Mouse (Mus musculus) ovary, postnatal 36 days (tissue): ENCODE data around the gene Ttc7b.

Source experiments
- DNase-seq: peaks from one replicate; pipeline ENCODE4 v3.0.0; 2022; ENCODE audit warnings: low spot score, mixed read lengths

Gene Ttc7b

DNA sequence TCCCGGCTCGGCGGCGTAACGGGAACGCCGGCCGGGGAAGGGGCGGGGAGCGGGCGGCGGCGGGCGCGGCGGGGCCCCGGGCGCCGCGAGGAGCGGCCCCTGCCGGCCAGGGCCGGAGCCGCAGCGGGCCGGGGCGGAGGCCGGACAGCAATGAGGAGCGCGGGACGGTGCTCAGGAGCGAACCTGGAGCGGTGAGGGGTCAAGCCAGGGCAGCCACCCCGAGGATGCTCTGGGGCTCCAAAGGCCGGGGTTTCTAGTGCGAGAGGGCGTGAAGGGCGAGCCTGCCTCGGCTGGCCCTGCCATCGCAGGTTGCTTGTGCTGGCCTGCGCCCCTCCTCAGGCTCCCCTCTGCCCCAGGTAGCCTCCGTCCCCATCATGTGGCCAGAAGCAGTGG is at the start of gene Ttc7b:
Gene Ttc7b, minus strand, starts transcription at position 33 of the 393 bp plus-strand sequence.
- DNase-seq: peak; percentile 73

DNA sequence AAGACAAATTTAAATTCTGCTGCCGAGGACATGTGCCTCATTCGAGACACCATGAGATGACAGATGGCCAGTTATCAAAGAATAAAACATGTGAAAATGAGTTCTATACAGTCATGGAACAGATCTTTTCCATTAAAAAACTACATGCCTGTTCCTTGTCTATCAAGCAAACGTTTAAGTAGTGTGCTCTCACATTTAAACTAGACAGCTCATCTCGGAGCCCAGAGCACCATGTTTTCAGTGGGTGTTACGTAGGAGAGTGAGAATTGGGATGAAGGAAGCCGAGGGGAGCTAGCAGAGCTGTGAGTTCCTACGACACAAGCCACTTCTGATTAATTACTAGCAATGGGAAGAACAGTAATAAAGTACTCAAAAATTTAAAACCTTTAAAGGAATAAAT is 48.2 kb upstream of the Ttc7b start:
- DNase-seq: no peak

DNA sequence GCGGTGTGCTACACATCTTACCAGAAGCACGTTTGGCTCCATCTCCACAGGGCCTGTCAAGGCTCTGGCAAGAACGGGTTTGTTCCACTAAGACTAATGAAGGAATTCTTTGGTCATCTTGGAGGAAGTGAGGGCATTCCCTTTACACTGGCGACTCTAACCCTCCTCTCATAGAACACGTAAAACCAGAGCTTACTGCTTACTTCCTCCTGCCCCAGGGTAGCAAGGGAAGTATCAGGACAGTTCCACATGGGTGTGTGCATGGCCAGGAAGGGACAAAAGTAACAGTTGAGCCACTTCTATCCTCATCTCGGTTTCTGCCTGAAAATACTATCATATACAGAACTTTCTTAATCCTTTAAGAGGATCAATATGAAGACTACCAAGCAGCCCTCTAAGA is 47.5 kb upstream of the Ttc7b start:
- no peak for DNase-seq

DNA sequence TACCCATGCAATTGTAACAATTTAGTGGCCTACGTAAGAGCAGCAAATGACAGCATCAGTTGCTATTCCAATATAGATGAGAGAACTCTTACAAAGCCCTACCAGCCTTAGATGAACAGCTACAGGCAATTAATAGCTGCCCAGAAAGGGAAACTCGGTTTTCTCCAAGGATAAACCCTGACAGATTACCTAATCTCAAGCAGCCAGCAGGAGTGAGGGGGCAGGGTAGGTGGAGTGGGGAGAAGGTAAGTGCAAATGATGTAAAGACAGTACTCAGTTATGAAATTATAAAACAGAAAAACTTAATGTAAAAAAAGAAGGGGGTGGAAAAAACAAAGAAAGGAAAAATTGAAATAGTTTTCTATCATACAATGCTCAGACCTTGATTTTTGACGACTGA is 47.0 kb upstream of the Ttc7b start:
- no peak for DNase-seq

DNA sequence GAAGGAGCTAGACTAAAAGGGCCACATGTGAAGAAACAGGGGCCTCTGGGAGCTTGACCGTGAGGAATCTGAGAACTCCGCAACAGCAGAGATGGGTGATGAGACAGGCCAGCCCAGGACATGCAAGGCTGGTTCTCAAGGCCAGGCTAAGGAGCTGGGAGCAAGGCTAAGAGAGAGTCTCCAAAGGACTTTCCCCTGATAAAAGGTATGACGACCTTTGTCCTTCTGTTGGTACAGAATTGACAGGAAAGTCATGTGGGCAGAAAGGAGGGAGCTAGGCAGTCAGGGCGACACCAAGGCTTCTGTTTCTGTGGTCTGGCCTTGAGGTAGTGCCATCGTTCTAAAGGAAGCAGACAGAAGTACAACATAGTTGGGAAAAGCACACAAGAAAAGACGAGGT is 33.0 kb upstream of the Ttc7b start:
- DNase-seq: no peak

DNA sequence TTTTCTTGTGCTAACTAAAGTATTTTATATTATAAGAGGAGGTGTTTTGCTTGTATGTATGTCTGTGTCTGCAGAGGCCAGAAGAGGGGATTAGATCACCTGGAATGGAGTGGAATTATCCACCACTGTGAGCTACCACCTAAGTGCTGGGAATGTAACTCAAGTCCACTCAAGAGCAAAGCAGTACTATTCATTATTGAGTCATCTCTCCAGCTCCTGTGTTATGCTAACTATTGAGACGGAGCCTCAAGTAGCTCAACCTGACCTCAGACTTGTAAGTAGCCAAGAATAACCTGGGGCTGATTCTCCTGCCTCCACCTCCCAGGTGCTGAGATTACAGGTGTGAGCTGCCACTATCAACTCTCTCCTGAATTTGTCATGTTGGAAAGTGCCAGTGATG is 31.3 kb upstream of the Ttc7b start:
- no peak for DNase-seq

DNA sequence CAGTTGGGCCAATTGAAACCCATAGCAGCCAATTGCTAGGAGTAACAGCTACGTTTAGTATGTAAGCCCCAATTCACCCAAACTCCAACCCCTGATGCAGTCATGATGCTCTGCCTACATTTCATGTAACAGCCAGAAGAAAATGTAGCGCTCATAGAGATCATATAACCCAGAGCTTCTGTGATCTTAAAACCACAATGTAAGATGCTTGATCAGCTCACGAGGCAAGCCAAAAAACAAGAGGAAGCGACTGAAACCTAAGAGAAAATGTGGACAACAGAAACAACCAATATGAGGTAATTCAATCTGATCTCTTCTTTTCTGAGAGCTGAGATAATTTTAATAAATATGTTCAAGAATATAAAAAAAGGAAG is 23.6 kb upstream of the Ttc7b start:
- DNase-seq: no peak

DNA sequence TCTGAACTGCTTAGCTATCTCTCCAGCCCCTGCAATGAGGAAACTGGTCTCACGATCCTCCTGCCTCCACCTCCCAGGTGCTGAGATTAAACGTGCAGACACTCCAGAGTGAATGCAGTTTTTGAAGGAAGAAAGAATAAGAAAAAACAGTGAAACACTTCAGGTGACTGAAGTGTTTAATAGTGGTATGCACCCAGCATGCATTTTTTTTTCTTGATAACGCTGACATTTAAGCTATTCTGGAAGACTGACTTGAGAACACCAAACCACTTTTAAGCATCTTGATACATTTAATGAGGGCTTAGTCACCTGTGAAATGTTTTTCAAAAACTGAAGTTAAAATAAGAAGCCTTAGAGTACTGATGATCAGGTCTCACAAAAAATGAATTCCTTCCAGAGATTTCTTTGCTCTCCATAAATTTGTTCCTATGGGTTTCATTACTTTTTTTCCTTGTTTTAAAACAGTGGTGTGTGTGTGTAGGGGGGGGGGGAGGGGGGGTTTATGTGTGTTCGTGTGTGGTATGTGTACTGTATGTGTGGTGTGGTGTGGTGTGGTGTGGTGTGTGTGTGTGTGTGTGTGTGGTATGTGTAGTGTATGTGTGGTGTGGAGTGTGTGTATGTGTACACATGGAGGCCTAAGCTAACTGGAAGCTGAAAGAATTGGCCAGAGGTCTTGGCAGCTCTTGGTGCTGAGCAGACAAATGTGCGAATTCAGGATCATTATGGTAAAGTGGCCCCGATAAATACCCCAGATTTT is 23.0 kb upstream of the Ttc7b start:
- DNase-seq: no peak

DNA sequence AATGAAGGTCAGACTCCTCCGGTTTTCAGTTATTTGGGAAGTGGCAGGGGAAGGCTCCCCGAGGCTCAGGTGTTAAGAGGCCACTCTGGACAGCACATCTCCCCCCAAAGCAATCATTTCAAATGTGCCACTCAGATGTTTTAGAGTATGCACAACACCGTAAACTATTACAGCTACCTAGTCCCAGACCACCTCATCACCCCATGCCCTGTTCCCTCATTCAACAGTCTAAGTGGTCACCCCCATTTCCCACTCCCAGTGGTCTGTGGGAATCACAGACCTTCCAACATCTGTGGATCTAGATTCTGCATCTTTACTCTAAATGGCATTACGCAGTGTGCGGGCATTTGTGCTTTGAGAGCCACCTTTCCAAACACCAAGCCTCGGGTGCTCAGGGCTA is 21.9 kb upstream of the Ttc7b start:
- DNase-seq: no peak

DNA sequence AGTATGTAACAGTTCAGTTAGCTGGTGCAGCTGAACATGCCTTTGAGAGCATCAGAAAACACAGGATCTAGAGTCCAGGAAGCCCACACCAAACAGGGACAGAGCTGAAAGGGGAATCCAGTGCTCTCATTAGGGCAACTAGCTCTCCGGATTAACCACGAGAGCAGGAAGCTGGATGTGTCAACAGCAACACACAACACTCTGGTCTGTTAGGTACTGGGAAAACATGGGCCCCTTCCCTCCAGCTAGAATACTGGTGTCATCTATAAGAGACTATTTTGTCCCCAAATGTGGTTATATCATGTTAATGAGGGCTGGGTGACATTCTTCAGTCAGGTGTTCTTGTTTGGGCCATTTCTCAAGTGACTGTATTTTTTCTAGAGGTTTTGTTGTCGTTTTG is 21.4 kb upstream of the Ttc7b start:
- DNase-seq: no peak

DNA sequence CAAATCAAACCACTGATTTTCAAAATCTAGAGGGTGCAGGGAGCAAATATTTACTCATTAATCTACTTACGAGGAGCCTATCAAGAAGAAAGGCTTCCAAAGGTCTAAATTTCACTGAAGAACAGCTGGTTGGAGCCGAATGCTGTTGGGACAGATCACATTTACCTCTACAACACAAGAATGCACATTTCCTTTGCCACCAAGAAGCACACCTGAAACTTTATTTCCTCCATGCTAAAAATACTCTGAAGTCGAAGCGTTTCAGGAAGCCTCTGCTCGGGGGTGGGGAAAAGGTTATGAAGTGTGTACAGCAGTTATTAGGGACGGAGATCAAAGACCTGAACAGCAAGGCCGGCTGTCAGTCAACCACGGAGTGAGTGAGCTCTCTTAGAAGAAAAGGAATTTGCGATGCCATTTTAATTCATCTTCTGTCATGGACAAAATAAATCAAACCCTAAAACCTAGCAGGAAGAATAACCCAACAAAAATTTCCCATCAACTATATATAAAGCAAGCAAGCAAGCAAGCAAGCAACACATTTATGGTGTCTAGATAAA is 18.6 kb upstream of the Ttc7b start:
- DNase-seq: no peak

DNA sequence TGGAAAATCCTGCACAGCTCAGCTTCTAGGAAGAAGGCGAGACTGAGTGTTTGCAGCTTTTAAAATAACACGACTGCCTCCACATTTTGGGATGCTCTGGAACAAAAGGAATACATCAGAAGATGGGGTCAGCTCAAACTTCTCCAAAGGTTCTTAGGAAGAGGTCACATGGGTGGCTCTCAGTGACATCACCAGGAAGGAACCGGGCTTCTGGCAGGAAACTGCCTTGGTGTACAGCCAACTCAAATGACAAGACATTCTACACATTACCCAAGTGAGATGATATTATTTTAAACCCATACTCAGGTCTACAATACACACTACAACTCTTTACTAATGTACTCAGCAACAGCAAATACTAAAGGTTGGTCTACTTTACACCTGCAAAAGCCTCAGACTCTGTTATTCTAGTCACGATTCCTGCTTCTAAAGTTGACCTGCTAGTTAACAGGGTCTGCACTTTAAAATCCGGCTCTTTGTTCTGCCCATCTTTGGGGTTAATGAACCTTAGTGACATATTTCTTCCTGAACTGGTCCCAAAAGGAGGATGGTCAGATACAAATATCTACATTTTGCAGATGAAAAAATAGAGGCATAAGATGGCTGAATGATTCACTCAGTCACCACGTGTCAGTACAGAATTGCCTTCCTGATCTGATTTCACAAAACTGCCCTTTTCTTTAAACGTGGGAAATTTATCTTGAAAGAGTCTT is 18.0 kb upstream of the Ttc7b start:
- DNase-seq: no peak

DNA sequence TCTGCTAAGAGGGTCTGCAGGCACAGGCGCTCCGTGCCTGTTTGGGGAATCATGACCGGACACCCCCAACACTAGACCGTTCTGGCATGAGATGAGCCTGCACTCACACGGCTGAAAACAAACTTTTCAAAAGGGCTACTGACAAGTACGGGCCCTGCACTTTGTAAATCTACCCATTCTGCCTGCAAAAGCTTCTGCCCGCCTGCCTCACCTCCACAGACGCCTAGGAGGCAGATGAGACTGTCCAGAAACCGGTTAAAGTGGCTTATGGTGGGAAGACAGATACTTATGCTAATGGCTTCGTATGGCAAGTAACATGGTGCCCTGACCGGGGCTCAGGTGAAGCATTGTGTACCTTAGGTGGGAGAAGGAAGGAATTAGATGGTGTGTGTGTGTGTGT is 16.5 kb upstream of the Ttc7b start:
- no peak for DNase-seq

DNA sequence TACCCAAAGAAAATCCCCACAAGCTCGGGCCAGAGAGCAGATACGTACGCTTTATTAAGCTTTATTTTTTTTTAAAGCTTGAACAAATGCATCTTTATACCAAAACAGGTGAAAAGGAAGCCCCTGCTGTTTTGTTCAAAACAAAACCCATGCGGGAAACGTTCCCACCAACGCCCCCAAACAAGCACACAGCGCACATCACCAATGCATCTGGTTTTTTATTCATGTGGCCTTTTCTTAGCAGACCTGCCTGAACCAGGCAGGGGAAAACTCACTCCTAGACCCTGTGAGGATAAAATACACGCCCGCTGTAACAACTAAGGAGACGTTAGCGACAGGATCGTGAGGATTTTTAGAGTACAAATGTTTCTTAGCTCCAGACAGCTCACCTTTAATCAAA is 14.4 kb upstream of the Ttc7b start:
- DNase-seq: no peak

DNA sequence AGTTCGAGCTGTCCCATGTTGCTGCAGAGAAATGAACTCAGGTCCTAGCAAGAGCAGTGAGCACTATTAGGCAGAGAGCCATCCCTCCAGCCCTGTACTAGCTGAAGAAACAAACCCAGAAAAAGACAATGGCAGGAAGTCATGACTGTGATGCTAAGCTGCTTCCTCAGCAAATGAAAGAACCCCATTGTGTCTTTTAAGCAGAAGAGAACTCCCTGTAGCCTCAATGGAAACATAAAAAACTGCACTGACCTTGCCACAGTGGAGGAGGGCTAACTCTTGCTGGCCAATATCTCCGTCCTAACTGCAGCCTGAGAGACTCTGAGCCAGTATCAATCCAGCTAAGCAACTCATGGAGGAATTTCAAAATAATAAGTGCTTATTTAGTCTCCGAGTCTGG is 13.4 kb upstream of the Ttc7b start:
- no peak for DNase-seq

DNA sequence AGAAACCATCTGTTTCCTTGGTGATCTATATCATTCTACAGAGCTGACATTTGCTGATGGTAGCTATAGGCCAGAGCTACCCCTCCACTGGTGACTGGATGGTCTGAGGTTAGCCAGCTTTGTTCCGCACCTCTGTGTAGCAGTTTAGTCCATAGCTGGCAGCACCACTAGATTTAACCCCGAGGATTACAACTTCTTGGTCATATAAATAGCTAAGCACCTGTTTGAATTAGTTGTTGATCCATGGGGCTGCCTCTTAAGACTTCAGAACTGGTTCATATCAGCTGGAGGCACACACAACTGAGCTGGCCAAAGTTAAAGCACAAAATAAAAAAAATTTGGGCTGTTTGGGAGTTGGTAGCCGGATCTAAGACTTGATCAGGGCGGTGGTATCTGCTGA is 12.6 kb upstream of the Ttc7b start:
- no peak for DNase-seq

DNA sequence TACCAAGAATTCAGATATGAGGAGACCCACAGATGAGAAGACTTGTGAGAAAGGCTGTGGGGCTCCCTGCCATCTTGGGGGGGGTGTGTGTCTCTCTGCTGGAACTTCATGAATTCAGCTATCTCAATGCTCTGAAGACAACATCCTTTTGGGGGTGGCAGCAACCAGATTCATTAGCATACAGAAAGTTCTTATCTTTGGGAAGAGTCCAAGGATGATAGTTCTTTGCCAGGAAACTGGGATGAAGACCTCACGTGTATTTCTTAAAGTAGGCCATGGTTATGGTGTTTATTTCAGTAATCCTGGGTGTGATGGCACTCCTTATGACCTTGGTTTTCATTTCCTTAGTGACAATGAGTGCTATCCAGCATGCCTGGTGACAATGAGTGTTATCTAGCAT is 11.1 kb upstream of the Ttc7b start:
- DNase-seq: no peak

DNA sequence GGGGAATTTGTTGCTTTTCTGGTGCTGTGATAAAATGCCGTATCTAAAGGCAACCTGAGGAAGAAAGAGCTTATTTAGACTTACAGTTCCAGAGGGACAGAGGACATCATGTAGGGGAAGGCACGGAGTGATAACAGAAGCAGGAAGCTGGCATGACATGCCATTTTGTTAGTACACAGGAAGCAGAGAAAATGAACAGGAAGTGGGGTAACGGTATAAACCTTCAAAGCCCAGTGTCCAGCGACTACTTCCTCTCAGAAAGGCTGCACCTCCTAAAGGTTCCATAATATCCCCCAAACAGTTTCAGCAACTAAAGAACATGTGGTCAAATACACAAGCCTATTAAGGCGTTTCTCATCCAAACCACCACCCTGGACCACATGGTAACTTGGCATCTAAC is 10.2 kb upstream of the Ttc7b start:
- no peak for DNase-seq

DNA sequence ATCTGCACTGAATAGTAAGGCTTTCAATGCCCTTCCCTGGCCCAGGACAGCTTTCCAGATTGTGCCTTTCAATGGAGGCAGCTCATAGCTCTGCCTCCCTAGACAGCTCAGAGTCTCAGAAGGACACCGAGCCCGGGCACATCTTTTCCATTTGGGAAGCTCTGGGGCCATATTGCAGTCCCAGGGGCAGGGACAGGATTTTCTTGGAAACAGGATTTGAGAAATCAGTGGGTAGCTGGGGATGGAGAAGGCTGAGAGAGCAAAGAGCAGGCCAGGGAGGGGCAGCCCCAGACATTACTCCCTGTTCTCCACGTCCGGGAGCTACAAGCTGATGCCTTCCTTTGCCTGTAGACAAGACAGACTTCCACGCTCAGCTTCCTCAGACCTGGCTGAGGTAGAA is 9.0 kb upstream of the Ttc7b start:
- no peak for DNase-seq

DNA sequence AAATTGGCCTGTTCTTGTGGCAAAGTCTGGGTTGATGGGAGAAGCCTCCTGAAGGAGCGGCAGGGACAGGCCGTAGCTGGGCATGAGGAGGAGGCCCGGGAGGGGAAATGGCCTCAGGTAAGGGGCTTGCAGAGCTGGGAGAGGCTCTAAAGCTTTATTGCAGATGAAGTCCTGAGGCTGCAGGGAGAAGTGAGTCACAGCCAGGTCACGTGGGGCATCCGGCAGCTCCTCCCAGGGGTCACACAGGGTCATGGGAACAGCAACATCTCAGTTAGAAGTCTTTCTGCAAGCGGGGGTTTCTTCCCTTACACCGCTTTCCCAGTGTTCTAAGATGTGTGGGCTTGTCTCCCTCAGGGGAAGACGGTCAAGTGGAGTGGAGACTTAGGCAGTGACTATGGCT is 8.5 kb upstream of the Ttc7b start:
- peak; percentile 39 for DNase-seq

DNA sequence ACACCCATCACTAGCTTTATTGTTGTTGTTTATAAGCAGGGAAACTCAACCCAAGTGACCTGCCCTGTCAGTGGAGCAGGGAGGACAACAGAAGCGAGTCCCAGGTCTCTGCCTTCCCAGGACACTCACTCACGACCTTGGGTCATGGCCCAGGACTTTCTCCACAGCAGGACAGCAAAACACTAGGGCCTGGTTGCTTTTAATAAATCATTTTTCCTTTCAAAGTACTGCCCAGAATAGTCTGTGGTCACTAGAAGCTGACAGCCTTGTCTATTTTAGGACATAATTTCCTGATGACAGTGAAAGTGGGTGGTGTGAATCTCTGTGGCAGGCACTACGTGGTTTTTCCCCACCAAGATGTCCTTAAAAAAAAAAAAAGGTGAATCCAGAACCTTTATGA is 7.6 kb upstream of the Ttc7b start:
- DNase-seq: no peak

DNA sequence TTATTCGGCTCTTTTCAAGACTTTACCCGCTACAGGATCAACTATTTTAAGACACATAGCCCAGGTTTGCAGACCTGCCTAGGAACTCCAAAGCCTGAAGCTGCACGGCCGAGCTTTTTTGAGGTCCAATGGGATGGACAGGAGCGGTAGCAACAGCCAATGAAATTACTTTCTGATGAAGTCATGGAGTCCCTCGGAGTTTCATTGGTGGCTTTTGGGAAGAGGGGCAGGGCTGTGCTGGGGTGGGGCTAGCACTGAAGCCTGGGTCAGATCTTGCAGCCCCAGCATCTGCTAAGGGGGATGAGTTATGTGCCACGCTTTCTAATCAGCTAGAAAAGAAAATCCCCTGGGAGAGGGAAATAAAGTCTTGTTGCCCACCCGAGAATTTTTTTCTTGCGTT is 7.1 kb upstream of the Ttc7b start:
- peak; percentile 58 for DNase-seq

DNA sequence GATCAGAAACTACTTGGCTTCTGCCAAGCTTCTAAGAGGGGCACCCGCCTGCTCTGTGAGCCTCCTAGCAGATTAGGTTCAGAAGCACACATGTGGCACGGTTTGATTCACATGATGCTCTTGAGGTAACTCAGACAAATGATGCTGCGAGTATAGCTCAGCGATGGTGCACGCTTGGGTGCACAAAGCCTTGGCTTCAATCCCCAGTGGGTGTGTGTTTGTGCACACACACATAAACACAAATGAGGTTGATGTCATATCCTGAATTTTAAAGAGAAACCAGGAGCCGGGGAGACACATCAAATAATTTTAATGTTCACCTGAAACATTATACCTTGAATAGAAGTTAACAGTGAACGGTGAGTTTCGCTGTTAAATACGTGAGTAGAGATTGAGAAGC is 6.6 kb upstream of the Ttc7b start:
- no peak for DNase-seq

DNA sequence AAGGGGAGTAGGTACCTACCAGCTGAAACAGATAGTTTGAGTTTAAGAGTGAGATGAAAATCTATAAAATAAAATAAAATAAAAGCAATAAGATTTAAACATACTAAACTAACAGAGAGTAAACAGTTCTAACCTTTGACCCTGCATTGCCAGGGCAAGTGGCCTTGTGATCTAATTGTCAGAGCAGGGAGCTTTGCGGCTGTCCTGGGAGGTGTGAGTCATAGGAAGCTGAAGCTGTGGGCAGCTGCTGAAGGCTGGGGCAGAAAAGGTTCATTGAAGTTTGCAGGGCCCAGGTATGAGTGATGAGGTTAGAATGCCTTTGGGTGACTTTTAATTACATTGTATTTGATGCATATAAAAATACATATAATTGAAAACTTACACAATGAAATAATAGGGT is 5.3 kb upstream of the Ttc7b start:
- DNase-seq: no peak
